Mouse (Mus musculus): ENCODE data around the gene B4galt1.

- TF ChIP-seq CTCF (IDR thresholded peaks at IDR 0.05; ENCODE audit: low read depth, low read length) (no peak), POLR2A (IDR thresholded peaks at IDR 0.05; ENCODE audit: insufficient read depth, low read length) (no peak)
Measured at GRCm38 (mm10) chr4:40781143-40781542, 72.7 kb downstream of the B4galt1 start.

Measured in ES-Bruce4 (cell line).